Mouse (Mus musculus) forebrain, postnatal 0 days (tissue): Measurements from ENCODE around the gene Babam1. TPM values are rescaled to one million over a fixed set of nuclear protein-coding genes. Genes with fewer than 3 reads are reported as not detected.

ENCODE experiments used
- ATAC-seq: fragments of 200-750 bp; cut with Nextera tagmentation; 2 replicates; pipeline ENCODE4 v1.8.0; 2017; ENCODE audit warnings: mild to moderate bottlenecking, moderate library complexity
- DNase-seq: peaks from one replicate; pipeline ENCODE4 v3.0.0-alpha.2; 2015
- H3K27ac ChIP-seq: fragments of 300-500 bp; sonication (generic); 2 replicates; pipeline ENCODE4 v1.5.1; 2014; ENCODE audit warnings: low read depth, mild to moderate bottlenecking, antibody characterized with exemption, low read length, moderate library complexity, mixed read lengths
- H3K27me3 ChIP-seq: fragments of 300-500 bp; sonication (generic); 2 replicates; pipeline ENCODE4 v1.6.1; 2014; ENCODE audit warnings: mild to moderate bottlenecking, low read length, mixed read lengths; ENCODE audit not compliant: insufficient read depth
- H3K36me3 ChIP-seq: fragments of 300-500 bp; sonication (generic); 2 replicates; pipeline ENCODE4 v1.6.1; 2014; ENCODE audit warnings: mild to moderate bottlenecking, moderate library complexity; ENCODE audit not compliant: insufficient read depth
- H3K4me1 ChIP-seq: fragments of 300-500 bp; sonication (generic); 2 replicates; pipeline ENCODE4 v1.6.1; 2014; ENCODE audit warnings: antibody characterized with exemption; ENCODE audit not compliant: insufficient read depth
- H3K4me2 ChIP-seq: fragments of 300-500 bp; sonication (generic); 2 replicates; pipeline ENCODE4 v1.6.1; 2014; ENCODE audit warnings: low read depth, mild to moderate bottlenecking, moderate library complexity
- H3K4me3 ChIP-seq: fragments of 300-500 bp; sonication (generic); 2 replicates; pipeline ENCODE4 v1.5.1; 2014; ENCODE audit warnings: low read depth, low read length, mixed read lengths
- H3K9ac ChIP-seq: fragments of 300-500 bp; sonication (generic); 2 replicates; pipeline ENCODE4 v1.6.1; 2014; ENCODE audit warnings: mild to moderate bottlenecking
- H3K9me3 ChIP-seq: fragments of 300-500 bp; sonication (generic); 2 replicates; pipeline ENCODE4 v1.6.1; 2016; ENCODE audit warnings: low read length
- CTCF ChIP-seq: sonication (generic); IDR thresholded peaks from 2 replicates; pipeline ENCODE4 v1.5.1; 2016; ENCODE audit warnings: antibody characterized with exemption, control low read depth, low read depth
- WGBS: fragments of 180-500 bp; shearing (Covaris S2); extraction: QIAGEN DNeasy Blood & Tissue Kit; methylation state at CpG from one replicate; pipeline ENCODE4 v1.1.7; 2014; 5-methylcytosine and 5-hydroxymethylcytosine counted together
- polyA plus RNA-seq: library from polyadenylated mRNA; unstranded; fragments of >200 nt; fragmentation: Nextera tagmentation; extraction: Ambion mirVana; gene quantifications from 2 replicates; pipeline ENCODE4 v1.2.1, GENCODE M21; 2015
- total RNA-seq: library from RNA; depleted of rRNA; stranded (reverse); fragments of >200 nt; gene quantifications from 2 replicates; pipeline ENCODE4 v1.2.3, GENCODE M21; 2014

Babam1 gene
- total and polyA plus RNA-seq, 2 experiments from 2014 or later = 94.0 to 107 TPM

- no peak for TF ChIP-seq CTCF
- ATAC-seq = no peak
- no peak for DNase-seq
- no peak overlapping the region for H3K9ac ChIP-seq
- no peak overlapping the region for H3K4me3 ChIP-seq
- H3K4me1 ChIP-seq = peaks cover 6% of the 10 kb centered on the region
- H3K9me3 ChIP-seq = no peaks in the 10 kb centered on the region
- 8% methylated on average over 3 of the region's 3 CpGs for WGBS
- no peaks in the 10 kb centered on the region for H3K36me3 ChIP-seq
- H3K4me2 ChIP-seq = no peak overlapping the region
- no peak overlapping the region for H3K27ac ChIP-seq
- no peaks in the 10 kb centered on the region for H3K27me3 ChIP-seq
Observed at GRCm38 (mm10) chr8:71392871-71393270, 3.8 kb upstream of the Babam1 start.

- H3K4me2 ChIP-seq = no peak overlapping the region
- H3K4me3 ChIP-seq = no peak overlapping the region
- no peak overlapping the region for H3K9ac ChIP-seq
- peaks cover 7% of the 10 kb centered on the region for H3K36me3 ChIP-seq
- DNase-seq (no peak), ATAC-seq (no peak)
- WGBS = 77% methylated on average over 7 of the region's 7 CpGs
- H3K27me3 ChIP-seq = no peaks in the 10 kb centered on the region
- H3K9me3 ChIP-seq = no peaks in the 10 kb centered on the region
- no peak overlapping the region for H3K27ac ChIP-seq
- TF ChIP-seq CTCF = no peak
- peaks cover 6% of the 10 kb centered on the region for H3K4me1 ChIP-seq
Observed at GRCm38 (mm10) chr8:71394481-71394880, 2.2 kb upstream of the Babam1 start.

GRCm38 (mm10) chr8:71395071-71395470 is 1.6 kb upstream of the Babam1 start:
- Histone ChIP-seq H3K4me2 (no peak overlapping the region), H3K4me1 (peaks cover 6% of the 10 kb centered on the region), H3K9me3 (no peaks in the 10 kb centered on the region), H3K27ac (no peak overlapping the region), H3K36me3 (peaks cover 7% of the 10 kb centered on the region), H3K9ac (no peak overlapping the region), H3K4me3 (no peak overlapping the region), H3K27me3 (no peaks in the 10 kb centered on the region)
- TF ChIP-seq CTCF = no peak
- DNase-seq (no peak), ATAC-seq (no peak)
- WGBS = 91% methylated on average over 10 of the region's 10 CpGs

- 89% methylated on average over 9 of the region's 9 CpGs for WGBS
- H3K4me2 ChIP-seq = peak within 1 kb of the TSS; percentile 49
- DNase-seq (no peak), ATAC-seq (no peak)
- H3K27me3 ChIP-seq = no peaks in the 10 kb centered on the region
- H3K9me3 ChIP-seq = no peaks in the 10 kb centered on the region
- no peak within 1 kb of the TSS; the same call in 1 of the 2 replicates for H3K9ac ChIP-seq
- peaks cover 6% of the 10 kb centered on the region for H3K4me1 ChIP-seq
- peak within 1 kb of the TSS; percentile 60 for H3K27ac ChIP-seq
- peaks cover 7% of the 10 kb centered on the region for H3K36me3 ChIP-seq
- TF ChIP-seq CTCF = no peak
- H3K4me3 ChIP-seq = peak within 1 kb of the TSS; percentile 73
Observed at GRCm38 (mm10) chr8:71395629-71396028, 1.0 kb upstream of the Babam1 start, which contains the start of gene Ushbp1. Ushbp1 (minus strand) TSS chr8:71395802.

GRCm38 (mm10) chr8:71397701-71398100 is 1.0 kb downstream of the Babam1 start:
- DNase-seq (no peak), ATAC-seq (no peak)
- H3K9ac ChIP-seq = no peak overlapping the region
- no peak for TF ChIP-seq CTCF
- no peaks in the 10 kb centered on the region for H3K9me3 ChIP-seq
- H3K27ac ChIP-seq = no peak overlapping the region
- no peak overlapping the region for H3K4me3 ChIP-seq
- H3K4me2 ChIP-seq = peak overlapping the region; percentile 86; the same call in 1 of the 2 replicates
- peaks cover 6% of the 10 kb centered on the region for H3K4me1 ChIP-seq
- H3K36me3 ChIP-seq = peaks cover 7% of the 10 kb centered on the region
- no peaks in the 10 kb centered on the region for H3K27me3 ChIP-seq
- 83% methylated on average over 12 of the region's 12 CpGs for WGBS

- H3K4me1 ChIP-seq = peaks cover 6% of the 10 kb centered on the region
- H3K4me3 ChIP-seq = no peak overlapping the region
- peaks cover 10% of the 10 kb centered on the region for H3K36me3 ChIP-seq
- no peak overlapping the region for H3K9ac ChIP-seq
- no peaks in the 10 kb centered on the region for H3K9me3 ChIP-seq
- no peak for TF ChIP-seq CTCF
- H3K27ac ChIP-seq = no peak overlapping the region
- ATAC-seq (no peak), DNase-seq (no peak)
- H3K4me2 ChIP-seq = no peak overlapping the region
- 94% methylated on average over 2 of the region's 2 CpGs for WGBS
- no peaks in the 10 kb centered on the region for H3K27me3 ChIP-seq
Observed at GRCm38 (mm10) chr8:71400826-71401225, 4.2 kb downstream of the Babam1 start.

GRCm38 (mm10) chr8:71401454-71401853 is 4.8 kb downstream of the Babam1 start:
- DNase-seq (no peak), ATAC-seq (no peak)
- no peaks in the 10 kb centered on the region for H3K9me3 ChIP-seq
- no peak overlapping the region for H3K27ac ChIP-seq
- H3K4me3 ChIP-seq = no peak overlapping the region
- no peak for TF ChIP-seq CTCF
- H3K4me2 ChIP-seq = no peak overlapping the region
- peaks cover 10% of the 10 kb centered on the region for H3K36me3 ChIP-seq
- peaks cover 12% of the 10 kb centered on the region for H3K4me1 ChIP-seq
- no peaks in the 10 kb centered on the region for H3K27me3 ChIP-seq
- H3K9ac ChIP-seq = no peak overlapping the region

GRCm38 (mm10) chr8:71402446-71402964 is 5.8 kb downstream of the Babam1 start:
- no peak overlapping the region for H3K4me3 ChIP-seq
- H3K27me3 ChIP-seq = no peaks in the 10 kb centered on the region
- no peak overlapping the region for H3K27ac ChIP-seq
- DNase-seq = no peak
- H3K36me3 ChIP-seq = peaks cover 10% of the 10 kb centered on the region
- no peak for TF ChIP-seq CTCF
- H3K9ac ChIP-seq = no peak overlapping the region
- H3K9me3 ChIP-seq = no peaks in the 10 kb centered on the region
- WGBS = 90% methylated on average over 9 of the region's 9 CpGs
- ATAC-seq = no peak
- peaks cover 9% of the 10 kb centered on the region for H3K4me1 ChIP-seq
- no peak overlapping the region for H3K4me2 ChIP-seq
